Mouse (Mus musculus): ENCODE data around the gene Mrps18b. TPM values are rescaled to one million over a fixed set of nuclear protein-coding genes. Genes with fewer than 3 reads are reported as not detected.

The Mrps18b gene
- polyA plus RNA-seq, 1 experiment from 2014 or later: 83.2 TPM

DNA sequence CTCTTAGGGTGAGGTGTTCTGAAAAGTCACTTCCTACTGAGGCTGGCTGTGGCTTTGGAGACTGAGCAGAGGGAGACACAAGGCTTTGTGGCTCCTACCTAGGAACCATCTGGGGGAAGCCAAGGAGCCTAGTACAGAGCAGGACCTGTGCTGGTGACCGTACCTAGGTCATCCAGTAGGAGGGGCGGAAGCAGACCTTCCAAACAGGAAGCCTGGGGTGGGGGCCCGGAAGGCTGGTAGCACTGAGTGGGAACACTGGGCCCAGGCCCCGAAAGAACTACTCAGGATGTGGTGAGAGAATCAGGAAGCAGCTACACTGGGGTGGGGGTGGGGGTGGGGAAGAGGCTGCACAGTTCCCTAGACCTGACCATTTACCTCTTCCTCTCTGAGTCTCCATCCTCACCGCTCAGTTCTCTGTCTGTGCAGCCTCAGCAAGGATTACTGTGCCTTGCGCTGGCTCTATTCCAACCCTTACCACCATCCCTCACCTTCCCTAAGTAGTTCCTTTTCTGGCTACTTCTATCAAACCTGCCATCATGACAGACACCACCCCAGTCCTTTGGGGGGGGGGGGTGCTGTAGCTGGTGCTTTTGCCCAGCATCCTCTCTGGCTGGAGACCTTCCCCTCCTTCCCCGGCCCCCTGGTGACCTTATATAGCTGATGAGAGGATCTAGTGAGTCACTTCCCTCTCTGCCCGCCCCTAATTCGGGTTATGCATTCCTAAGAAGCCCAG lies 45.9 kb downstream of the Mrps18b start:
- Histone ChIP-seq H3K9ac (ENCODE audit: low read length) (peak overlapping the region; percentile 85), H3K36me3 (ENCODE audit: control insufficient read depth, insufficient read depth, low read length) (peaks cover 6% of the 10 kb centered on the region; the same call in 1 of the 2 replicates), H3K4me3 (replicated peaks; ENCODE audit: low read length) (peak overlapping the region; percentile 74), H3K27ac (ENCODE audit: low read length) (peak overlapping the region; percentile 99), H3K4me1 (ENCODE audit: control insufficient read depth, insufficient read depth, low read length) (peaks cover 47% of the 10 kb centered on the region), H3K27me3 (ENCODE audit: control insufficient read depth, insufficient read depth, low read length) (no peaks in the 10 kb centered on the region), H3K9me3 (replicated peaks; ENCODE audit: control insufficient read depth, low read length) (peaks cover 5% of the 10 kb centered on the region; the same call in 1 of the 2 replicates), H3K4me2 (ENCODE audit: low read depth, low read length) (peak overlapping the region; percentile 90)
- ATAC-seq (ENCODE audit: insufficient read depth, low FRiP score): peak; percentile 23; the same call in 1 of the 2 replicates
- WGBS: 46% methylated on average over 9 of the region's 9 CpGs

DNA sequence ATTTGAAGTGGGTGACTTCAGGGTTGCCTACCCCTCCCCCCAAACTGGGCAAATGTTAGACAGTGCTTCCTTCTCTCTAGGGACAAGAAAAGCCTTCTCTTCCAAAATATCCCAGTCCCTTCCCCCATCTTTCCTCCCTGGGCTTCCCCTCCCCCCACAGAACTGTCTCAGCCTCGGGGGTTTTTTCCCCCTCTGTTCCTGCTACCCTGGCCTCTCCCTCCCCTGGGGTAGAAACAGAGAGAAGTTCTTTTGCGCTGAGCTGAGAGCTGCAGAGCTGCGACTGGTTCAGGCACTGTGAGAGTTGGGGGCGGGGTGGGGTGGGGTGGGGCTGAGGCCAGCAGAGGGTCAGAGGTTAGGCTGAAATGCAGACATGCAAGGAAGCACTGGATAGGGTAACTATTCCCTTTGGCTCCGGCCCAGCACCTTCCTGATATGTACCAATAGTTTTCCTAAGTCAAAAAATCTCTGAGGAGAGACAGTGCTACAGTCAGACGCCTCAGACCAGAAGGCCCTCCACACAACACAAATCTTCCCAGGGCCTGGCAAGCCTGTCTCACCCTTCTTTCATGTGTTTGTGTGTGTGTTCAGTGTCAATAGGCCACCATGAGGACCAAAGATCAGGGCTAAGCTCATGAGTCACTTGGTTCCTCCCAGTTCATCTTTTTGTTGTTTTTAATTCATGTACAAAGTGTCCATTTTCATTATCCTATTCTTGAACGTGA lies 46.7 kb downstream of the Mrps18b start:
- Histone ChIP-seq H3K36me3 (ENCODE audit: control insufficient read depth, insufficient read depth, low read length) (peaks cover 6% of the 10 kb centered on the region; the same call in 1 of the 2 replicates), H3K9me3 (replicated peaks; ENCODE audit: control insufficient read depth, low read length) (peaks cover 5% of the 10 kb centered on the region; the same call in 1 of the 2 replicates), H3K27ac (ENCODE audit: low read length) (peak overlapping the region; percentile 99), H3K27me3 (ENCODE audit: control insufficient read depth, insufficient read depth, low read length) (no peaks in the 10 kb centered on the region), H3K4me3 (replicated peaks; ENCODE audit: low read length) (peak overlapping the region; percentile 74), H3K4me2 (ENCODE audit: low read depth, low read length) (peak overlapping the region; percentile 90), H3K9ac (ENCODE audit: low read length) (peak overlapping the region; percentile 85), H3K4me1 (ENCODE audit: control insufficient read depth, insufficient read depth, low read length) (peaks cover 54% of the 10 kb centered on the region)
- WGBS: 2% methylated on average over 7 of the region's 7 CpGs
- no peak for ATAC-seq (ENCODE audit: insufficient read depth, low FRiP score)

DNA sequence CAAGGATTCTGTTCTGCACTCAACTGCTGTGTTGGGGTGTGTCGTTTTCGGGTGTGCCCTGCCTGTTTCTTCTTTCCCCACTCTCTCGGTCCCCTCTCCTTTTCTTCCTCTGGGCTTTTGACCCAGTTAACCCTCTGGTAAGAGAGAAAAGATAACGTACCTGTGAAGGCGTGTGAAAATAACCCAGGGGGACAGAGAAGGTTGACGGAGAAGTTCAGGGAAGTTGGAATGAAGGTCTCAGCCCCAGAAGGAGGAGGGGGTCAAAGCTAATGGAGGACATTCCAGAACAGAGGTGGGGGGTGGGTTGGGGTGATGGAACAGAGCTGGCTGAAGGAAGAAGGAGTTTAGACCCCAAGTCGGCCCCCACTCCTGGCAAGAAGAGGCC lies 47.2 kb downstream of the Mrps18b start:
- peak overlapping the region; percentile 74 for H3K4me3 ChIP-seq (replicated peaks; ENCODE audit: low read length)
- peak overlapping the region; percentile 90 for H3K4me2 ChIP-seq (ENCODE audit: low read depth, low read length)
- H3K9ac ChIP-seq (ENCODE audit: low read length): peak overlapping the region; percentile 85
- H3K27me3 ChIP-seq (ENCODE audit: control insufficient read depth, insufficient read depth, low read length): no peaks in the 10 kb centered on the region
- peaks cover 5% of the 10 kb centered on the region; the same call in 1 of the 2 replicates for H3K9me3 ChIP-seq (replicated peaks; ENCODE audit: control insufficient read depth, low read length)
- 4% methylated on average over 7 of the region's 7 CpGs for WGBS
- no peak for ATAC-seq (ENCODE audit: insufficient read depth, low FRiP score)
- peaks cover 54% of the 10 kb centered on the region for H3K4me1 ChIP-seq (ENCODE audit: control insufficient read depth, insufficient read depth, low read length)
- H3K36me3 ChIP-seq (ENCODE audit: control insufficient read depth, insufficient read depth, low read length): peaks cover 6% of the 10 kb centered on the region; the same call in 1 of the 2 replicates
- H3K27ac ChIP-seq (ENCODE audit: low read length): peak overlapping the region; percentile 99

DNA sequence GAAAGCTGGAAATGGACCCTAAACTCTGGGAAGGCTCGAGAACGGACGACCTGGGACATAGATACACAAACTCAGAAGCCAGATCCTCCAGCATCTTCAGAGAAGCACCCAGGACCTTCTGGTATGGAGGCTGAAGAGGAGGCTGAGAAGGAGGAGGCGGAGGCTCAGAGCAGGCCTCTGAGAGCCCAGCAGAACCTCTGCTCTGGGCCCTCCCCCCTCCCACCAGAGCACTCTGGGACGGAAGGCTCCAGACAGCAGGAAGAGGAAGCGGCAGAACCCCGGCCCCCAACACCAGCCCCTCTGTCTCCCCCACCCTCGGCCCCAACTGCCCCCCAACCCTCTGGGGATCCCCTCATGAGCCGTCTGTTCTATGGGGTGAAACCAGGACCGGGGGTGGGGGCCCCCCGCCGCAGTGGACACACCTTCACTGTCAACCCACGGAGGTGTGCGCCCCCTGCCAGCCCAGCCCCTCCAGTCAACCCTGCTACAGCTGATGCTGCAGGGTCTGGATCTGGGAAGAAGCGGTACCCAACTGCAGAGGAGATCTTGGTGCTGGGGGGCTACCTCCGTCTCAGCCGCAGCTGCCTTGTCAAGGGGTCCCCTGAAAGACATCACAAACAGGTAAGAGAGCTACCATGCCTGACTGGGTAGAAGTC lies 47.9 kb downstream of the Mrps18b start:
- ATAC-seq (ENCODE audit: insufficient read depth, low FRiP score): no peak
- H3K36me3 ChIP-seq (ENCODE audit: control insufficient read depth, insufficient read depth, low read length): peaks cover 6% of the 10 kb centered on the region; the same call in 1 of the 2 replicates

DNA sequence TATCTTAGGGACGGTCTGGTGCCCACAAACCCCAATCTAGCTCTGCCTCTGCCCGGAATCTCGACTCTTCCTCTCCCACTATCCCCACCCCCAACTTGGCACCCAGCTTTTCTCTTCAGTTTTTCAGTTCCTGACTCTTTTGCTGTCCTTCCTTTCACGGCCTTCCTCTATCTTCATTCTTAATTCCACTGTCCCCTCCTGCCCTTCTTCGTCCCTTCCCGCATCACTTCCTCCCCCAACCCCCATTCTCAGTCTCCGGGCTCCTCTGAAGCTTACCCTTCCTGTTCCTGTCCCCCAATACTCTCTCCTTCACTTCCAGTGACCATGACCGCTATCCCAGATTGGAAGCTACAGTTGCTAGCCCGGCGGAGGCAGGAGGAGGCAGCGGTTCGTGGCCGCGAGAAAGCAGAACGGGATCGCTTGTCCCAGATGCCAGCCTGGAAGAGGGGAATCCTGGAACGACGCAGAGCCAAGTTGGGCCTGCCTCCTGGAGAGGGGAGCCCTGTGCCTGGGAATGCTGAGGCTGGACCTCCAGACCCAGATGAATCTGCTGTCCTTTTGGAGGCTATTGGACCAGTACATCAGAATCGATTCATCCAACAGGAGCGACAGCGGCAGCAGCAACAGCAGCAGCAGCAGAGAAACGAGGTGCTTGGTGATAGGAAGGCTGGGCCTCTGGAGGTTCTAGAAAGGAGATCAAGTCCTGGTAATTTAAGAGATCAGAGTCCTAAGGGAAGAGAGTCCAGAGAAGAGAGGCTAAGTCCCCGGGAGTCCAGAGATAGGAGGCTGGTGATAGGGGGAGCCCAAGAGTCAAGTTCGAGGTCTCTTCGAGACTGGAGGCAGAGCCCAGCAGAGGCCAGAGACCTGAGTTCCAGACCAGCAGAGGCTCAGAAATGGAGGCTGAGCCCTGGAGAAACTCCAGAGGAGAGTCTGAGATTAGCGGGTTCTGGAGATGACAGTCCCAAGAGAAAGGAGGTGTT lies 49.0 kb downstream of the Mrps18b start:
- ATAC-seq (ENCODE audit: insufficient read depth, low FRiP score): no peak
- no peaks in the 10 kb centered on the region for H3K27me3 ChIP-seq (ENCODE audit: control insufficient read depth, insufficient read depth, low read length)
- WGBS: 14% methylated on average over 26 of the region's 26 CpGs
- H3K9me3 ChIP-seq (replicated peaks; ENCODE audit: control insufficient read depth, low read length): peaks cover 5% of the 10 kb centered on the region; the same call in 1 of the 2 replicates
- H3K4me1 ChIP-seq (ENCODE audit: control insufficient read depth, insufficient read depth, low read length): peaks cover 49% of the 10 kb centered on the region
- H3K36me3 ChIP-seq (ENCODE audit: control insufficient read depth, insufficient read depth, low read length): peaks cover 6% of the 10 kb centered on the region; the same call in 1 of the 2 replicates
- H3K4me2 ChIP-seq (ENCODE audit: low read depth, low read length): peak overlapping the region; percentile 90
- H3K9ac ChIP-seq (ENCODE audit: low read length): peak overlapping the region; percentile 85
- peak overlapping the region; percentile 74 for H3K4me3 ChIP-seq (replicated peaks; ENCODE audit: low read length)
- H3K27ac ChIP-seq (ENCODE audit: low read length): peak overlapping the region; percentile 99

More for the DNA sequence above, 47.9 kb downstream of the Mrps18b start:
- peak overlapping the region; percentile 90 for H3K4me2 ChIP-seq (ENCODE audit: low read depth, low read length)
- H3K9ac ChIP-seq (ENCODE audit: low read length): peak overlapping the region; percentile 85
- peak overlapping the region; percentile 99 for H3K27ac ChIP-seq (ENCODE audit: low read length)
- peaks cover 54% of the 10 kb centered on the region for H3K4me1 ChIP-seq (ENCODE audit: control insufficient read depth, insufficient read depth, low read length)
- 24% methylated on average over 14 of the region's 17 CpGs for WGBS
- H3K27me3 ChIP-seq (ENCODE audit: control insufficient read depth, insufficient read depth, low read length): no peaks in the 10 kb centered on the region
- H3K4me3 ChIP-seq (replicated peaks; ENCODE audit: low read length): peak overlapping the region; percentile 74
- H3K9me3 ChIP-seq (replicated peaks; ENCODE audit: control insufficient read depth, low read length): peaks cover 5% of the 10 kb centered on the region; the same call in 1 of the 2 replicates

DNA sequence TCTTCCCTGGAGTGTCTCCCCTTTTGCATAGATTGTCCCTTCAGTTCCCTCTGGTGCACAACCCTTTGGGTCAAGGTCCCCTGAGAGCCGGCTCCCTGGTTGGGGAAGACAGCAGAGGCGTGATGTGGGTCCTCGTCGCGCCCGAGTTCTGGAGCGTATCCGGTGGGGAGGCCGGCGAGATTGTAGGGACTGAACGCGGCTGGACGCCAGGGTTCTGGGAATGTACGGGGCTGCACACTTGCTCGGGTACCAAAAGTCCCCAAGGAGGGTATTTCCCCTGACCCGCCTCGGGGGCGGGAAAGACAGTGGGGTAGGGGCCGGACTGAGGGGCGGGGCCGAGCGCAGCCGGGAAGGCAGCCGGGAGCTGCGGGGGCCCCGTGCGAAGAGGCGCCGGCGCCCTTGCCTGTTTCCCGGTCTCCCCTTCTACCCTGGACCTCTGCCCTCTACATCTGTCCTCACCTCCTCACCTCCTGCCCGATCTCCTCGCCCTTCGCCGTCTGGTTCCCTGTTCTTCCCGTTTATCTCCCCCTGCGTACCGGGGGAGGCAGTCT lies 49.8 kb downstream of the Mrps18b start:
- Histone ChIP-seq H3K4me3 (replicated peaks; ENCODE audit: low read length) (peak overlapping the region; percentile 74), H3K9ac (ENCODE audit: low read length) (peak overlapping the region; percentile 85), H3K4me1 (ENCODE audit: control insufficient read depth, insufficient read depth, low read length) (peaks cover 49% of the 10 kb centered on the region), H3K27ac (ENCODE audit: low read length) (peak overlapping the region; percentile 99), H3K36me3 (ENCODE audit: control insufficient read depth, insufficient read depth, low read length) (peaks cover 4% of the 10 kb centered on the region; the same call in 1 of the 2 replicates), H3K9me3 (replicated peaks; ENCODE audit: control insufficient read depth, low read length) (peaks cover 3% of the 10 kb centered on the region; the same call in 1 of the 2 replicates), H3K27me3 (ENCODE audit: control insufficient read depth, insufficient read depth, low read length) (no peaks in the 10 kb centered on the region), H3K4me2 (ENCODE audit: low read depth, low read length) (peak overlapping the region; percentile 90)
- under 1% methylated on average over 38 of the region's 38 CpGs for WGBS
- peak; percentile 56 for ATAC-seq (ENCODE audit: insufficient read depth, low FRiP score)

DNA sequence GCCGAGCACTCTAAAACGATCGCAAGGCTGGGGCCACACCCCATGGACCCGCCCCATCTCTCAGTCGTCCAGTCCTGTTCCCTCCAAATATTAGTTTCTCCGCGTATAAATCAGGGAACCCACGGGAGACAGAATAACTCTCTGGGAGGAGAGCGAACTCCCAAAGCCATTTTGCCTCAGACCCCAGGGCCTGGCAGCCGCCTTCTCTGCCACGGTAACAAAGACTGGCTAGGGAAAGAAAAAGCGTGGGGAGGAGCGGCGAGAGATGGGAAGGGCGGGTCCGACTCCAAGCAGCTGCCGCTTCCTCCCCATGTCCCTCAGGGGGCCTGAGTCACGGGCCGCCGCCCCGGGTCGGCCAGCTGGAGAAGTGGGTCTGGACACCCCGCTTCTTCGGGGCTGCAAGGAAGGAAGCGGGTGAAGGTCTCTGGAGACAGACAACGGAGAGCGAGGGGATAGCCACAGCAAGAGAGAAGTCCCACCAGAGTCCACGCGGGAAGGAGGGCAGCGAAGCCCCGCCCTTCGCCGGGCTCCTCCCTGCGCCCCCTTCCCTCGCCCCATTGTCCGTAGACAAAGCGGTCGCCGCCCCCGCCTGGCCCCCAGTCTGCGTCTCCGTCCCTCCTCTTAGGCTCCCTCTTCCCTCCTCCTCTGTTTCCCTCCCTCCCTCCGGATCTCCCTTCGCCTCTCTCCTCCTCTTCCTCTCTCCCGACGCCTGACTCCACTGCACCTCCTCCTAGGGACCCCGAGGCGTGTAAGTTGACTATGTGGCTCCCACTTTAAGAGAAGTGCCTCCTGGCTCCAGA lies 50.5 kb downstream of the Mrps18b start, which contains the start of gene Ppp1r18:
TSS of gene Ppp1r18 (plus strand) at position 113 of the 800 bp plus-strand sequence.
- peak; percentile 67 for ATAC-seq (ENCODE audit: insufficient read depth, low FRiP score)
- peak within 1 kb of the TSS; percentile 99 for H3K27ac ChIP-seq (ENCODE audit: low read length)
- H3K9ac ChIP-seq (ENCODE audit: low read length): peak within 1 kb of the TSS; percentile 85
- peak within 1 kb of the TSS; percentile 90 for H3K4me2 ChIP-seq (ENCODE audit: low read depth, low read length)
- no peaks in the 10 kb centered on the region for H3K27me3 ChIP-seq (ENCODE audit: control insufficient read depth, insufficient read depth, low read length)
- no peaks in the 10 kb centered on the region for H3K9me3 ChIP-seq (replicated peaks; ENCODE audit: control insufficient read depth, low read length)
- H3K36me3 ChIP-seq (ENCODE audit: control insufficient read depth, insufficient read depth, low read length): no peaks in the 10 kb centered on the region
- H3K4me3 ChIP-seq (replicated peaks; ENCODE audit: low read length): peak within 1 kb of the TSS; percentile 74
- WGBS: under 1% methylated on average over 46 of the region's 48 CpGs
- peaks cover 46% of the 10 kb centered on the region for H3K4me1 ChIP-seq (ENCODE audit: control insufficient read depth, insufficient read depth, low read length)
